In the genomic region with DNA sequence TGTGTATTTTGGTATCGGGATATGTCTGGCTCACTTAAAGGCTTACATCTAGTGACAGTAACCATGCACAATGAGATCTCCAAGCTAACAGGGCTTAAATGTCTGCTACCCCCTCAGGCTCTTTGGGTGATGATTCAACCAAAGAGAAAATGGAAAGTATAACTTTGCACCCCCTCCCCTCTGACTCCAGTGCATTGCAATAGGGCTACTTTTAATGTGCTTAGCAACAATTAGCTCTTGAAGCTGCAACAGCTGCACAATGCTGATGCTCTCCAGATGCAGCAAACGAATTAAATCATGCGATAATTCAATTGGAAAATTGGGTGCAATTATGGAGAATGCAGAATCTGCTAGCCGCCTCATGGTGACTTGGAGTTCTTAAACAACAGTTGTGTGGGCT, we compare ENCODE assay signal across 26 mouse cellular contexts.
DNase-seq lines count a peak whose midpoint lies in the region; ATAC-seq and TF ChIP-seq lines count a peak whose summit lies in the region.
"Had no signal": no experiment of that assay in that cellular context is flagged by ENCODE, and none has a peak within 500 bp of the region (broad histone marks: within the 10 kb centered on the region; RNA-seq: fewer than 3 reads in every experiment).

No protein-coding gene starts in this region.

- peak; percentile 35 for DNase-seq in forebrain, embryonic 14.5 days (ENCODE audit: low spot score)
- DNase-seq in brain, embryonic 14.5 days (ENCODE audit: low read depth): peak; percentile 48
- DNase-seq in retina, embryonic 14.5 days (ENCODE audit: low spot score): peak; percentile 36
- no peak for DNase-seq in T-cell, adult 2 months (ENCODE audit: low spot score)
- DNase-seq in kidney, adult 18-20 months: no peak
- DNase-seq: adrenal gland, adult 8-10 months; adrenal gland, postnatal 25 days; cerebellum, adult 11 months; cerebellum, adult 2 months; cerebellum, adult 9-11 months; cerebellum, postnatal 25 days; gastrocnemius, postnatal 10 days; gastrocnemius, postnatal 36 days; heart, adult 2 months; heart, postnatal 14 days; heart, postnatal 4 days; kidney, adult 11 months had no signal

- no peak for ATAC-seq in forebrain, embryonic 14.5 days
- ATAC-seq in forebrain, embryonic 15.5 days (replicated peaks): no peak
- ATAC-seq: CD4-positive, CD25-positive, alpha-beta regulatory T cell, adult 4 months; forebrain, embryonic 16.5 days; hindbrain, postnatal 0 days; inflammation-experienced regulatory T-cells, adult 6 months had no signal

- no peak overlapping the region for H3K4me2 ChIP-seq in forebrain, embryonic 14.5 days (ENCODE audit: low read length)
- no peak overlapping the region for H3K4me2 ChIP-seq in forebrain, embryonic 15.5 days (replicated peaks)
- H3K4me2 ChIP-seq: embryonic facial prominence, embryonic 15.5 days; heart, embryonic 13.5 days; hindbrain, embryonic 14.5 days had no signal

- H3K9me3 ChIP-seq in forebrain, embryonic 14.5 days (replicated peaks; ENCODE audit: control insufficient read depth, low read length): no peaks in the 10 kb centered on the region
- H3K9me3 ChIP-seq in forebrain, embryonic 15.5 days: no peaks in the 10 kb centered on the region
- H3K9me3 ChIP-seq: embryonic facial prominence, embryonic 15.5 days; heart, embryonic 10.5 days; heart, embryonic 13.5 days had no signal

- no peak for TF ChIP-seq POLR2A in brain, embryonic 14.5 days (IDR thresholded peaks at IDR 0.05; ENCODE audit: borderline replicate concordance, extremely low read depth, insufficient read depth, insufficient read length, poor library complexity, severe bottlenecking)

- H3K27ac ChIP-seq in forebrain, embryonic 14.5 days (ENCODE audit: low read depth, low read length): no peak overlapping the region
- H3K27ac ChIP-seq in forebrain, embryonic 15.5 days (replicated peaks): no peak overlapping the region
- H3K27ac ChIP-seq: embryonic facial prominence, embryonic 15.5 days; heart, adult 2 months; heart, embryonic 10.5 days; heart, embryonic 13.5 days; hindbrain, embryonic 14.5 days; hindbrain, postnatal 0 days had no signal

- no peaks in the 10 kb centered on the region for H3K4me1 ChIP-seq in forebrain, embryonic 14.5 days (ENCODE audit: control insufficient read depth, insufficient read depth, low read length)
- H3K4me1 ChIP-seq in forebrain, embryonic 15.5 days: no peaks in the 10 kb centered on the region
- H3K4me1 ChIP-seq: embryonic facial prominence, embryonic 15.5 days; heart, embryonic 10.5 days; heart, embryonic 13.5 days had no signal

- no peak overlapping the region for H3K9ac ChIP-seq in forebrain, embryonic 14.5 days (ENCODE audit: low read length)
- no peak overlapping the region for H3K9ac ChIP-seq in forebrain, embryonic 15.5 days (replicated peaks)
- H3K9ac ChIP-seq: embryonic facial prominence, embryonic 15.5 days; heart, embryonic 13.5 days; hindbrain, embryonic 14.5 days had no signal

- H3K36me3 ChIP-seq in forebrain, embryonic 14.5 days (ENCODE audit: control insufficient read depth, insufficient read depth, low read length): no peaks in the 10 kb centered on the region
- no peaks in the 10 kb centered on the region for H3K36me3 ChIP-seq in forebrain, embryonic 15.5 days
- H3K36me3 ChIP-seq: embryonic facial prominence, embryonic 15.5 days; heart, embryonic 10.5 days; heart, embryonic 13.5 days had no signal

- no peaks in the 10 kb centered on the region for H3K27me3 ChIP-seq in forebrain, embryonic 14.5 days (replicated peaks; ENCODE audit: control insufficient read depth, insufficient read depth, low read length)
- no peaks in the 10 kb centered on the region for H3K27me3 ChIP-seq in forebrain, embryonic 15.5 days
- H3K27me3 ChIP-seq: embryonic facial prominence, embryonic 15.5 days; heart, embryonic 13.5 days had no signal

- no peak for TF ChIP-seq CTCF in brain, embryonic 14.5 days (IDR thresholded peaks at IDR 0.05; ENCODE audit: borderline replicate concordance, extremely low read depth, insufficient read depth, insufficient read length)

- H3K4me3 ChIP-seq in forebrain, embryonic 14.5 days (ENCODE audit: low read depth, low read length): no peak overlapping the region
- H3K4me3 ChIP-seq in forebrain, embryonic 15.5 days: no peak overlapping the region
- H3K4me3 ChIP-seq: embryonic facial prominence, embryonic 15.5 days; heart, adult 2 months; heart, embryonic 10.5 days; heart, embryonic 13.5 days had no signal

- WGBS in forebrain, embryonic 14.5 days: 71% methylated on average over 4 of the region's 4 CpGs
- 67% methylated on average over 4 of the region's 4 CpGs for WGBS in forebrain, embryonic 15.5 days

Comparison
In these comparisons a context has a peak if more than half of its experiments do, and no peak if none do; other contexts are left out.
1. DNase-seq: peak in forebrain, embryonic 14.5 days (single experiment), brain, embryonic 14.5 days (single experiment) and retina, embryonic 14.5 days (single experiment); none in T-cell, adult 2 months (single experiment) and kidney, adult 18-20 months (single experiment).